Mouse (Mus musculus): Measurements from ENCODE around the gene Saysd1.

The Saysd1 gene

GRCm38 (mm10) chr14:20165413-20165812, 27.1 kb upstream of the Saysd1 start:
- in situ Hi-C loops (cut with MboI, MseI) = loop anchor here in 1 of 2 experiments (10.0 kb wide), 1 partner anchor 909 kb away; no protein-coding TSS in a partner anchor

GRCm38 (mm10) chr14:20164438-20164837, 26.1 kb upstream of the Saysd1 start:
- in situ Hi-C loops (cut with MboI, MseI) = loop anchor here in 1 of 2 experiments (10.0 kb wide), 1 partner anchor 910 kb away; no protein-coding TSS in a partner anchor

- in situ Hi-C loops (cut with MboI, MseI) = loop anchor here in 1 of 2 experiments (10.0 kb wide), 1 partner anchor 912 kb away; no protein-coding TSS in a partner anchor
Measured at GRCm38 (mm10) chr14:20162686-20163085, 24.4 kb upstream of the Saysd1 start.

GRCm38 (mm10) chr14:20158727-20159681, 20.7 kb upstream of the Saysd1 start:
- in situ Hi-C loops (cut with MboI, MseI) = no loop called here

DNA sequence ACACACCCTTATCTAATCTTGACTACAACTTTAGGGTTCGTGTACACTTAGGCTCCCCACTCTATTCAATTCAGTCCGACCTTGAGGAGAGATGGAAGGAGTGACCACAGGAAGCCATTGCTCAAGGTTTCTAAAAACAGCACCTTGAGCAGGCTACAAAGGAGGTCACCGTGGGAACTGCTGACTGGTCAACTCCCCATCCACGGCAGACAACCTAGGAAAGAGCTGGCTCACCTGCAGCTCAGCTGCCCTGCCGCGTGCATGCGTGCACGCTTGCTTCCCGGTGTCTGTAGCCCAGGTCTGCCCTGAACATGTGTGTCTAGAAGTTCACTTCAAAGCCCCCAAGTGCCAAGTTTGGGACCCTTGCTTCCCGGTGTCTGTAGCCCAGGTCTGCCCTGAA, 19.3 kb upstream of the Saysd1 start:
- in situ Hi-C loops (cut with MboI, MseI) = no loop called here

- in situ Hi-C loops (cut with MboI, MseI) = no loop called here
Measured at GRCm38 (mm10) chr14:20155718-20156117, 17.4 kb upstream of the Saysd1 start.

DNA sequence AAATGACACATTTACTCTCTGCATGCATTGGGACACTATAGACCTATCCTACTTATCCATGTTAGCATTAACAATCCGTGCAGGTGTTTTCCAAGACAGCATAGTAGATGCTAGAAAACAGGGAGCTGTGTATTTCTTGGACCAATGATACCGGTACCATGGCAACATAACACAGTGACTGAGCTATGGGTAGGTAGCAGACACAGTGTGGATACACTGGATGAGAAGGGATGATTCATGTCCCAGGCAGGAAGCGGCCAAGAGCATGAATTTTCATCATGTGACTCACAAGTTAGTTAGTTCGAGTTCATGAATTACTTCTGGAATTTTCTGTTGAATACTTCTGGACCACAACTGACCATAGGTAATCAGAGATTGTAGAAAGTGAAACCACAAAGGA, 16.6 kb upstream of the Saysd1 start:
- in situ Hi-C loops (cut with MboI, MseI) = no loop called here

GRCm38 (mm10) chr14:20154245-20154644, 15.9 kb upstream of the Saysd1 start:
- in situ Hi-C loops (cut with MboI, MseI) = no loop called here

DNA sequence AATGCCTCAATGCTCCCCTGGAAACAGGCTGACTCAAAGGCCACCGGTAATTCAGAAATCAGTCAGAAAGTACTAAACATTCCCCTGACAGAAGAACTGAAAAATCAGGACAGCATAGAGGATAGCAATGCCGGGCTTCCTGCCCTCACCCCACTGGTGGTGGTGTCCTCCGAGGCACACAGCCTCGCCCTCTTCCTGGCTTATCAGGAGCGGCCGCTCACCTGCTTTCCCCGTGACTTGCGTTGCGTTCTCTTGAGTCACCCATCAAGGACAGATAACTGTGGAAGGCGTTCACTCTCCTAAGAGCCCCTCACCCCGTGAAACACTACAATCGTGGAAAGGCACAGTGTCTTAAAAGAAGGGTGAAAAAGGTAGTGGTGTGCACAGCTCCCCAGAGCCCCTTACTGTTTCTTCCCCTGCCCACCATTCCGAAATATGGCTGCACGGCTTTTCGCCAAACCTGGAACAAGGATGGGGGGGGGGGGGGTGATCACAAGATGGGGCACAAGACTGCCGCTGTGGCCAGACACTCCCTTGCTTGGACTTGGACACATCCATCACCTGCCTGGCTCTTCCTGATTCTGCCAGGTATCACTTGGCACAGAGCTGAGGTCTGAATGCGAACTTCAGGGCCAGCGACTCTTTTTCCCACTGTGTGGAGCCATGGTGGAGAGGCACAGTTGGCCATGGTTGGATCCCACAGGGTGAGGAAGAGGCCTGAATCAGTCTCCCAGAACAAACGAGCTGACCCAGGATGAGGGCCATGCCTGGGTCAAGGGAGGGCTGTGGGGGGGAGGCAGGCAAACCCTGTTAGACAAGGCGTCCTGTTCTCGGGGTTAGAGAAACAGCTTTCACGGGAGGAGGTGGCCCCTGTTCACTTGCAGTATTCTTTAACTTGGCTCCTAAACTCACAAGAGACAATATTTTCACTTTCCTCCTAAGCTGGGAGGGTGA, 11.1 kb upstream of the Saysd1 start:
- in situ Hi-C loops (cut with MboI, MseI) = loop anchor here in 1 of 2 experiments (25.0 kb wide), 1 partner anchor 1262 kb away; the partner anchor contains the start of gene Ube2e2

DNA sequence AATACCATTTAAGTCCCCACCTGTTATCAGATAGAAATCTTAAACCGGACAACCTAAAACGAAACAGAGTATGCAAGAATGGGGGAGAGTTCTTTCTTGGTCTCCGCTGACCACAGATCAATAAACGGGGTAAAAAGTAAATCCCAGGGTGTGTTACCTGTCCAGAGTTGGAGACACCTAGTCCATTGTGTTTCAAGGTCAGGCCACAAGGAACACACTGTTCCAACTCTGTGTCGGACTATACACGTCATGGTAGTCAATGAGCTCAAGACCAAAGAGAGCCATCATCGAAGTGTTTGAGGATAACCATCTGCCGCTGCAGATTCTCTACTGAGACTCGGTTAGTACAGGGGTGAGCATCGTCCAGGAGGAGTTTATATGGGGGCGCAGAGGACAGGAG, 10.2 kb upstream of the Saysd1 start:
- in situ Hi-C loops (cut with MboI, MseI) = loop anchor here in 1 of 2 experiments (25.0 kb wide), 1 partner anchor 1261 kb away; the partner anchor contains the start of gene Ube2e2

DNA sequence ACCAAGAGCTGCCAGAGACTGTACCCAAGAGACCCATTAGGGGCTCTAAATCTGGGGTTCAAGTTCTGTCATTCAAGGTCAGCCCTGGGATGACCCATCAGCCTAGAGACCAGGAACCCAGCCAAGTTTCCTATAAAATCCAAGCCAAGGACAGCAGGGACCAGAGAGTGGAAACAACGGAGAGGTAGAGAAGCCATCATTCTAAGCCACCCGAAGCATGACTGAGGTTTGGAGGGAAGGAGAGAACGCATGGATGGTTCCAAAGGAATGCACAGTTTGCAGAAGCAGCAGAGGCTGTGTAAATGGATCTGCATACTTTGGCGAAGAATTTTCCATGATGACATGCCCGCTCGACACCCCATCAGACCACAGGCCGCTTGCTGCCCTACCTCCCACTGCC, 9.5 kb upstream of the Saysd1 start:
- in situ Hi-C loops (cut with MboI, MseI) = loop anchor here in 1 of 2 experiments (25.0 kb wide), 1 partner anchor 1261 kb away; the partner anchor contains the start of gene Ube2e2

GRCm38 (mm10) chr14:20144093-20144492, 5.8 kb upstream of the Saysd1 start:
- in situ Hi-C loops (cut with MboI, MseI) = loop anchor here in 1 of 2 experiments (25.0 kb wide), 1 partner anchor 1257 kb away; the partner anchor contains the start of gene Ube2e2

GRCm38 (mm10) chr14:20134965-20135671, 3.2 kb downstream of the Saysd1 start:
- in situ Hi-C loops (cut with MboI, MseI) = loop anchor here in 1 of 2 experiments (25.0 kb wide), 1 partner anchor 1248 kb away; the partner anchor contains the start of gene Ube2e2

- in situ Hi-C loops (cut with MboI, MseI) = loop anchor here (5.0 to 25.0 kb wide), 2 partner anchors 119 to 1241 kb away; partner anchors contain the start of gene Ube2e2 (in 1 of the 2)
Measured at GRCm38 (mm10) chr14:20128162-20128561, 10.2 kb downstream of the Saysd1 start.

GRCm38 (mm10) chr14:20127406-20128087, 10.8 kb downstream of the Saysd1 start:
- in situ Hi-C loops (cut with MboI, MseI) = loop anchor here (5.0 to 25.0 kb wide), 2 partner anchors 120 to 1240 kb away; partner anchors contain the start of gene Ube2e2 (in 1 of the 2)

DNA sequence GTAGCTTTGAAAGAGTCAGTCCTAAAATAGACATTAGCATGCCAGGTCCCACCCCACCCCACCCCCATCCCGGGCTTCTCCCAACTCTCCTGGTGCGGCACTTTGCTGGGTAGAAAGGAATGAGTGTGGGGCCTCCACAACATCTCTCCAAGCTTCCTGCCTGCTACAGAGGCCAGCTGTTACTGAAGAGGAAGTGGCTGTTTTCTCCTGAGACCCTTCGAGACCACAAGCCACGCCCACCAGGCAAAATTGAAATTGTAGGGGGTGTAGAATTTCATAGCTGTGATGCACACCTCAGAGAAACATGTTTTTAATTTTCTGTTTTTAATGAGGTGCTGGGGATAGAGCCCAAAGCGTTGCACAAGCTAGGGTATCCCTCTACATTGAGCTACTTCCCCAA, 17.5 kb downstream of the Saysd1 start:
- in situ Hi-C loops (cut with MboI, MseI) = no loop called here

DNA sequence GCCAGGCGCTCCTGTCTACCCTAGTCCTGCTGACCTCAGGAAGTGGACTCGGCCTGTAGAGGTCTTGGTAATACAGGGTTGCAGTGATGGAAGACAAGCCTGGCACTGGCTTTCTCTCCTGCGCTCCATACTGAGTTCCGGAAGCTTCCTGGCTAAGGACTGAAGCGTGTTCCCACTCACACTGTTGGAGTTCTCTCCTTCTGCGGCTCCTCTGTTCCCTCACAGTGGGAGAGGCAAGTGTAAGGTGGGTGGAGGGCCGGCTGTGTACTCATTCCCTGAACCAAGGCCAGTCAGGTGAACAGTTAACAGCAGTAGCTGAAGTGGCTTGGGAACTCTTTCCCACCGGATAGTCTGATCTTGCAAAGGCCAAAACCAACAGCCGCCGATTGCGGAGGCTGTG, 18.3 kb downstream of the Saysd1 start:
- in situ Hi-C loops (cut with MboI, MseI) = no loop called here

- in situ Hi-C loops (cut with MboI, MseI) = no loop called here
Measured at GRCm38 (mm10) chr14:20116149-20116605, 22.2 kb downstream of the Saysd1 start.

DNA sequence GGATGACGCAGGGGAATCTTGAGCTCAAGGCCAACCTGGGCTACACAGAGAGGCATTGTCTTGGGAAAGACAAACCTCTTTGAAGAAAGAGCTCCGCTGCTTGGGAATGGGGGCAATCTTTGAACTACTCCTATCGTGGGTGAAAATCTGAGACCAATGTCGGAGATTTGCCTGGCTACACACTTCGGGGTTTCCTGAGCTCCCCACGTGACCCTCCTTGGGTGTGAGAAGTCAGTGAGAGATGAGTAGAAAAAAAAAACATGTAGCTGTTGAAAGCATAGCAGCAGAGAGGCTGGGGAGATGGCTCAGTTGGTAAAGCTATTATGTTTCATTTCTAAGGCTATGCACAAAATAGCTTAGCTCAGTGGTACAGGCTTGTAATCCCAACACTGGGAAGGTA, 23.4 kb downstream of the Saysd1 start:
- in situ Hi-C loops (cut with MboI, MseI) = loop anchor here in 1 of 2 experiments (5.0 kb wide), 1 partner anchor 147 kb away; no protein-coding TSS in a partner anchor
